Mouse (Mus musculus): ENCODE results near the gene Olfr628. TPM values are rescaled to one million over a fixed set of nuclear protein-coding genes. Genes with fewer than 3 reads are reported as not detected.
"Not testable (repeated sequence)": the region's sequence is repeated elsewhere in the genome, so short reads cannot be mapped to it uniquely, and the experiment has no call there.

The Olfr628 gene
- not detected for total RNA-seq (2021)

DNA sequence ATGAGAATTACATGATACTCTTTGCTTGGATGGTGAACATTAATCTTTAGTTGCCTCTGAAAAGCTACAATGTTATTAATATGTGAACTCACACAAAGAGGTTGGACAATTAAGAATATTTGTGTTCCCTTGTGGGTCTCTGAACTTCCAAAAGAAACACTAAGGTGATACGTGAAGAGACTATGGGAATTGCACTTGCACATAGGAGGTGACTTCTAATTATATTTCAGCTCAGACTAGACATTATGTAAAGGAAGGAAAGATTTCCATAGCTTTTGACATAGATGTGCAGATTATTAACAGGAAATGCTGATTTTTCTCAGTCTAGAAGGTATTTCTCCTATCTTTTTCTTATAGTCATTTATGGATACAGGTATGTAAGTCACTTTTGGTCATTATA, at the start of gene Olfr628:
Gene Olfr628, plus strand, starts transcription at position 301 of the 400 bp plus-strand sequence.
- DNase-seq (ENCODE audit: extremely low spot score in 1 of 2, low spot score in 2 of 2): no peak
- intact Hi-C loops (cut with DNase I): no loop called here

- intact Hi-C loops (cut with DNase I): no loop called here
- DNase-seq (ENCODE audit: extremely low spot score in 1 of 2, low spot score in 2 of 2): no peak
These were observed 47.8 kb upstream of the Olfr628 start, which contains the start of gene Olfr625-ps1 for GRCm38 (mm10) chr7:103682420-103682819. Olfr625-ps1 (plus strand) TSS chr7:103682720.

DNA sequence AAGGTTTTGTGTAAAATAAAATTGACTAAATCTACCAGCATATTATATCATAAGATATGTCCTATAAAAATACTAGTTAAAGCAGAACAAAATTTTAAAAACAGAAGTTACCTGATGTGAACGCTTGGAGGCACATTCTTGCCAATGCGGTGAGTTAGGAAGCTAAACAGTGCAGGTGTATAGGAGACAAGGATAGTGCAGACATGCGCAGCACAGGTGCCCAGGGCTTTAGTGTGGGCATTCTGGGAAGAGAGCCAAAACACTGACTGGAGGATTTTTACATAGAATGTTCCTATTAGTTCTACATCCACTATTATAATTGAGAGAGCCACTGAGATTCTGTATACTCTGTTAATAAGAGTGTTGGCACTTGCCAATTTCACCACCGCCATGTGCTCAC, 30.7 kb upstream of the Olfr628 start:
- intact Hi-C loops (cut with DNase I): no loop called here

DNA sequence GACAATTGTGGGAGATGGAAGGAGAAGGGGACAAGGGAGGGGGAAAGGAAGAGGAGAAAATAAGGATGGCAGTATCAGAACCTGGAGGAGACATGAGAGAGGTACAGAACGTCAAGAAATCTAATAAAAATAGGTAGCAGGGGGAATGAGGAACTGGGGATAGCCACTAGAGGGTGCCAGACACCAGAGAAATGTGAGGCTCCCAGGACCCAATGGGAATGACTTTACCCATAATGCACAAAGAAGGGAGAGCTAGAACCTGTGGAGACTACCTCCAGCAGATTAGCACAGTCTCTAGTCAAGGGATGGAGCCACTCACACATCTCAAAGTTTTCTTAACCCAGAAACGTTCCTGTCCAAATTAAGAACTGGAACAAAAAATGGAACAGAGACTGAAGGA, 18.1 kb upstream of the Olfr628 start:
- intact Hi-C loops (cut with DNase I): no loop called here
- no peak for DNase-seq (ENCODE audit: extremely low spot score in 1 of 2, low spot score in 2 of 2)

More for the DNA sequence above, 30.7 kb upstream of the Olfr628 start:
- DNase-seq (ENCODE audit: extremely low spot score in 1 of 2, low spot score in 2 of 2): no peak

DNA sequence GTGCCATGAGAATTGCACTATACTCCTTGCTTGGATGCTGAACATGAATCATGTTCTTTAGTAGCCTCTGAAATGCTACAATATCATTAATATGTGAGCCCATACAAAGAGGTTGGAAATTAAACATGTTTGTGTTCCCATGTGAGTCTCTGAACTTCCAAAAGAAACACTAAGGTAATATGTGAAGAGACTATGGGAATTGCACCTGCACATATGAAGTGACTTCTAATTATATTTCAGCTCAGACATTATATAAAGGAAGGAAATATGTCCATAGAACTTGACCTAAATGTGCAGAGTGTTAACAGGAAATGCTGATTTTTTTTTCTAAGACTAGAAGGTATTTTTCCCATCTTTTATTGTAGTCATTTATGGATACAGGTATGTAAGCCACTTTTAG, 15.8 kb upstream of the Olfr628 start, which contains the start of gene Olfr243:
Gene Olfr243, plus strand, starts transcription at position 301 of the 400 bp plus-strand sequence.
- no peak for DNase-seq (ENCODE audit: extremely low spot score in 1 of 2, low spot score in 2 of 2)
- intact Hi-C loops (cut with DNase I): no loop called here

DNA sequence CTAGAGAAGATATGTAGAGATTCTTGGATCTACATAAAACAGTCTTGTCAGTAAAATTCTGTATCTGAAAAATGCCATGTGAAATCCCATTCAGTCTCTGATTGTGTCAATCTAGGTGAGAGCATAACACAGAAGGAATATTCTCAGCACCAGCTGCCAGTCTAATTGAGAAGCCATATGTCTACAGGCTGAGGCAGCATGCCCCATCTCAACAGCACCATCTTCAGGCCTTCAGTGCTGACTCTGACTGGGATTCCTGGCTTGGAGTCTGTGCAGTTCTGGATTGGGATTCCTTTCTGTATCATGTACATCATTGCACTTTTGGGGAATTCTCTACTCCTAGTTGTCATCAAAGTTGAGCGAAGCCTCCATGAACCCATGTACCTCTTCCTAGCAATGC, 13.8 kb upstream of the Olfr628 start:
- intact Hi-C loops (cut with DNase I); DNase-seq (ENCODE audit: extremely low spot score in 1 of 2, low spot score in 2 of 2): not testable (repeated sequence)

- intact Hi-C loops (cut with DNase I): no loop called here
- DNase-seq (ENCODE audit: extremely low spot score in 1 of 2, low spot score in 2 of 2): no peak
These were observed 14.7 kb downstream of the Olfr628 start, which contains the start of gene Olfr629 for GRCm38 (mm10) chr7:103744843-103745242. Olfr629 (minus strand) TSS chr7:103744943.

- intact Hi-C loops (cut with DNase I): no loop called here
- no peak for DNase-seq (ENCODE audit: extremely low spot score in 1 of 2, low spot score in 2 of 2)
These were observed 27.1 kb downstream of the Olfr628 start, which contains the start of gene Olfr630 for GRCm38 (mm10) chr7:103757233-103757632. Olfr630 (minus strand) TSS chr7:103757333.

DNA sequence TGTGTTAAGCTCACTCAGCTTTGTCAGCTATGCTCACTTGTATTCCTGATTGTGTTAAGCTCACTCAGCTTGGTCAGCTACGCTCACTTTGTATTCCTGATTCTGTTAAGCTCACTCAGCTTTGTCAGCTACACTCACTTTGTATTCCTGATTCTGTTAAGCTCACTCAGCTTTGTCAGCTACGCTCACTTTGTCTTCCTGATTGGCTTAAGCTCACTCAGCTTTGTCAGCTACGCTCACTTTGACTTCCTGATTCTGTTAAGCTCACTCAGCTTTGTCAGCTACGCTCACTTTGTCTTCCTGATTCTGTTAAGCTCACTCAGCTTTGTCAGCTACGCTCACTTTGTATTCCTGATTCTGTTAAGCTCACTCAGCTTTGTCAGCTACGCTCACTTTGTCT, 32.0 kb downstream of the Olfr628 start:
- DNase-seq (ENCODE audit: extremely low spot score in 1 of 2, low spot score in 2 of 2); intact Hi-C loops (cut with DNase I): not testable (repeated sequence)

DNA sequence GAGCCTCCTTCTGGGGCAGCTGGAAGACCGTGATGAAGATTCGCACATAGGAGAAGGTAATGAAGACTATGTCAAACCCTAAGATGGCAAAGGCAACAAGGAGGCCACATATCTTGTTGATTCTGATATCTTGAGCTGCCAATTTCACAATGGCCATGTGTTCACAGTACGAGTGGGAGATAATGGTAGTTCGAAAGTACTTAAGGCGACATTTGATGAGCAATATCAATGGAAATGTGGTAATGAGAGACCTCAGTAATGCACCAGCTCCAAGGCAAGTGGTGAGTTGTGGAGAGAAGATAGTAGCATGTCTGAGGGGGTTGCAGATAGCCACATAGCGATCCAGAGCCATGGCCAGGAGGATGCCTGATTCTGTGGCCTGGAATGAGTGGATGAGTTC, 37.5 kb downstream of the Olfr628 start:
- intact Hi-C loops (cut with DNase I); DNase-seq (ENCODE audit: extremely low spot score in 1 of 2, low spot score in 2 of 2): not testable (repeated sequence)

GRCm38 (mm10) chr7:103771494-103771893, 41.3 kb downstream of the Olfr628 start, which contains the start of gene Olfr69:
Olfr69 (minus strand) TSS chr7:103771594.
- intact Hi-C loops (cut with DNase I): no loop called here
- DNase-seq (ENCODE audit: extremely low spot score in 1 of 2, low spot score in 2 of 2): no peak

DNA sequence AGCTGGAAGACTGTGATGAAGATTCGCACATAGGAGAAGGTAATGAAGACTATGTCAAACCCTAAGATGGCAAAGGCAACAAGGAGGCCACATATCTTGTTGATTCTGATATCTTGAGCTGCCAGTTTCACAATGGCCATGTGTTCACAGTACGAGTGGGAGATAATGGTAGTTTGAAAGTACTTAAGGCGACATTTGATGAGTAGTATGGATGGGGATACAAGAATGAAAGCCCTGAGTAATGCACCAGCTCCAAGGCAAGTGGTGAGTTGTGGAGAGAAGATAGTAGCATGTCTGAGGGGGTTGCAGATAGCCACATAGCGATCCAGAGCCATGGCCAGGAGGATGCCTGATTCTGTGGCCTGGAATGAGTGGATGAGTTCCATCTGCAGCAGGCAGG, 47.5 kb downstream of the Olfr628 start:
- DNase-seq (ENCODE audit: extremely low spot score in 1 of 2, low spot score in 2 of 2); intact Hi-C loops (cut with DNase I): not testable (repeated sequence)

DNA sequence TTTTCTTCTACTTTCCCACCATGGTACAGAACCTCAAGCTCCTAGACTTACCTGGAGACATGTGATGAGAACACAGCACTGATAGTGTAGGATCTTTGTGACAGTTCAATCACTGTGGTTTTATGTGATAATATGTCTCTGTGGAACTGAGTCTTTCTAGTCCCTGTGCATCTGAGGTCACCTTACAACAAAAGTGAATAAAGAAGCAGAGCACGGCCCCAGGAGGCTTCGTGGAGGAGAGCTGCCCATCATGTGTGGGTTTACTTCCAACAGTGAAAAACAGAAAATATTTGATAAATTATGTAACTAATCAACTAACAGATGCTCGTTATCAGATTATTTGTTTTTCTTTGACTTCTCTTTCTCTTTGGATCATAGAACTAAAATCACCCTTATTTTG, 49.4 kb downstream of the Olfr628 start, which contains the start of gene Olfr68:
Gene Olfr68, minus strand, starts transcription at position 101 of the 400 bp plus-strand sequence.
- DNase-seq (ENCODE audit: extremely low spot score in 1 of 2, low spot score in 2 of 2): no peak
- intact Hi-C loops (cut with DNase I): no loop called here

Other genes starting within 250 kb of the Olfr628 start
- gene Olfr609, start 232.3 kb upstream of the Olfr628 start, total RNA-seq (2021): not detected
- gene Olfr610, start 218.3 kb upstream of the Olfr628 start, total RNA-seq (2021): not detected
- not detected for gene Olfr611, start 209.5 kb upstream of the Olfr628 start, total RNA-seq (2021)
- gene Olfr612, start 187.7 kb upstream of the Olfr628 start, total RNA-seq (2021): not detected
- gene Olfr613, start 182.3 kb upstream of the Olfr628 start, total RNA-seq (2021): not detected
- gene Olfr615, start 174.3 kb upstream of the Olfr628 start, total RNA-seq (2021): not detected
- gene Olfr616, start 161.2 kb upstream of the Olfr628 start, total RNA-seq (2021): not detected
- gene Olfr617, start 157.3 kb upstream of the Olfr628 start, total RNA-seq (2021): not detected
- gene Olfr618, start 140.3 kb upstream of the Olfr628 start, total RNA-seq (2021): not detected
- gene Olfr619, start 129.8 kb upstream of the Olfr628 start, total RNA-seq (2021): not detected
- not detected for gene Olfr620, start 117.8 kb upstream of the Olfr628 start, total RNA-seq (2021)
- gene Olfr622, start 87.7 kb upstream of the Olfr628 start, total RNA-seq (2021): not detected
- not detected for gene Olfr623, start 66.7 kb upstream of the Olfr628 start, total RNA-seq (2021)
- not detected for gene Olfr624, start 59.2 kb upstream of the Olfr628 start, total RNA-seq (2021)
- gene Olfr625-ps1, start 47.7 kb upstream of the Olfr628 start, total RNA-seq (2021): not detected
- gene Olfr243, start 15.7 kb upstream of the Olfr628 start, total RNA-seq (2021): not detected
- not detected for gene Olfr629, start 14.6 kb downstream of the Olfr628 start, total RNA-seq (2021)
- not detected for gene Olfr630, start 27.0 kb downstream of the Olfr628 start, total RNA-seq (2021)
- gene Olfr69, start 41.2 kb downstream of the Olfr628 start, total RNA-seq (2021): not detected
- not detected for gene Olfr68, start 49.3 kb downstream of the Olfr628 start, total RNA-seq (2021)
- gene Olfr67, start 61.4 kb downstream of the Olfr628 start, total RNA-seq (2021): not detected
- gene Hbb-bt, start 83.6 kb downstream of the Olfr628 start, total RNA-seq (2021): 100 to 1,000 TPM in 1 of 2 experiments, 10 to 100 TPM in 1; 58.1 to 118 TPM
- gene Hbb-bs, start 97.7 kb downstream of the Olfr628 start, total RNA-seq (2021): 100 to 1,000 TPM; 487 to 924 TPM
- gene Hbb-bh2, start 110.1 kb downstream of the Olfr628 start, total RNA-seq (2021): not detected
- not detected for gene Hbb-bh1, start 112.8 kb downstream of the Olfr628 start, total RNA-seq (2021)
- gene Hbb-y, start 122.8 kb downstream of the Olfr628 start, total RNA-seq (2021): not detected
- not detected for gene Olfr66, start 155.9 kb downstream of the Olfr628 start, total RNA-seq (2021)
- gene Olfr64, start 164.1 kb downstream of the Olfr628 start, total RNA-seq (2021): not detected
- under 1 TPM in 1 of 2 experiments, not detected in 1; 0.19 TPM for gene Olfr65, start 173.1 kb downstream of the Olfr628 start, total RNA-seq (2021)
- not detected for gene Olfr631, start 198.5 kb downstream of the Olfr628 start, total RNA-seq (2021)
- gene Olfr632, start 204.0 kb downstream of the Olfr628 start, total RNA-seq (2021): under 1 TPM in 1 of 2 experiments, not detected in 1; 0.26 TPM
- not detected for gene Olfr633, start 214.1 kb downstream of the Olfr628 start, total RNA-seq (2021)
- gene Olfr635, start 240.8 kb downstream of the Olfr628 start, total RNA-seq (2021): under 1 TPM; 0.04 to 0.06 TPM

Data from left cerebral cortex, postnatal 10 days (tissue).